Mouse (Mus musculus) heart, adult 2 months (tissue): ENCODE data around the gene Tiam1.

Experiments used
- CTCF ChIP-seq: fragments of 200-600 bp; IDR thresholded peaks from 2 replicates; pipeline ENCODE4 v1.8.1; 2022; ENCODE audit warnings: antibody characterized with exemption, mild to moderate bottlenecking, moderate library complexity
- EP300 ChIP-seq: fragments of 200-500 bp; IDR thresholded peaks from 2 replicates; pipeline ENCODE4 v1.6.1; 2011; ENCODE audit warnings: low read depth, low read length, control low read depth; ENCODE audit not compliant: insufficient read depth

GRCm38 (mm10) chr16:90052905-90053519 is 90.6 kb downstream of the Tiam1 start:
- TF ChIP-seq CTCF (no peak), EP300 (no peak)
